Mouse (Mus musculus) heart, adult 9 months (tissue): ENCODE data around the gene Gpatch8.
A peak's percentile ranks its signal among the peaks of the same experiment; 100 is the strongest.

Source experiments
- DNase-seq, 2 experiments: peaks; one replicate each; pipeline ENCODE4 v3.0.0; 2022; ENCODE audit warnings: low spot score in 2 of 2

The Gpatch8 gene

GRCm38 (mm10) chr11:102434816-102435705 lies 121.1 kb downstream of the Gpatch8 start:
- DNase-seq = no peak

GRCm38 (mm10) chr11:102434406-102434805 lies 121.8 kb downstream of the Gpatch8 start:
- DNase-seq = peak; percentile 74 to 84

- no peak for DNase-seq
These were observed 122.3 kb downstream of the Gpatch8 start for GRCm38 (mm10) chr11:102433866-102434265.

- peak; percentile 87 to 89 for DNase-seq
These were observed 123.3 kb downstream of the Gpatch8 start for GRCm38 (mm10) chr11:102432896-102433295.

GRCm38 (mm10) chr11:102432115-102432843 lies 123.9 kb downstream of the Gpatch8 start:
- peak in 1 of 2 experiments; percentile 66 for DNase-seq

GRCm38 (mm10) chr11:102431728-102432114 lies 124.5 kb downstream of the Gpatch8 start:
- no peak for DNase-seq

GRCm38 (mm10) chr11:102431018-102431645 lies 125.1 kb downstream of the Gpatch8 start:
- DNase-seq = peak; percentile 74 to 85

- peak; percentile 96 to 97 for DNase-seq
These were observed 125.8 kb downstream of the Gpatch8 start, which contains the start of gene Grn for GRCm38 (mm10) chr11:102430121-102431017. Grn (plus strand) TSS chr11:102430315.

GRCm38 (mm10) chr11:102429551-102429950 lies 126.6 kb downstream of the Gpatch8 start:
- DNase-seq = no peak

GRCm38 (mm10) chr11:102428981-102429540 lies 127.1 kb downstream of the Gpatch8 start:
- no peak for DNase-seq
